Mouse (Mus musculus) liver, embryonic 14.5 days (tissue): ENCODE results near the gene Nodal. TPM values are rescaled to one million over a fixed set of nuclear protein-coding genes. Genes with fewer than 3 reads are reported as not detected.

ENCODE experiments used
- ATAC-seq: fragments of 200-750 bp; cut with Nextera tagmentation; 2 replicates; pipeline ENCODE4 v1.8.0; 2017; ENCODE audit warnings: moderate number of reproducible peaks, mild to moderate bottlenecking, moderate library complexity; ENCODE audit not compliant: insufficient read depth
- DNase-seq, 3 experiments: peaks; one replicate each; pipeline ENCODE4 v3.0.0-alpha.2; 2012 to 2013; ENCODE audit warnings: low read depth in 3 of 3, low spot score in 3 of 3
- H3K27ac ChIP-seq: fragments of 300-500 bp; sonication (generic); 2 replicates; pipeline ENCODE4 v1.5.1; 2014; ENCODE audit warnings: moderate library complexity, mild to moderate bottlenecking, control low read depth, inconsistent platforms
- H3K27me3 ChIP-seq: fragments of 300-500 bp; sonication (generic); 2 replicates; pipeline ENCODE4 v1.6.1; 2014; ENCODE audit warnings: mild to moderate bottlenecking, low read length, moderate library complexity; ENCODE audit not compliant: control insufficient read depth, insufficient read depth
- H3K36me3 ChIP-seq: fragments of 300-500 bp; sonication (generic); replicated peaks from 2 replicates; pipeline ENCODE4 v1.6.1; 2014; ENCODE audit warnings: low read depth; ENCODE audit not compliant: control insufficient read depth, insufficient read depth
- H3K4me1 ChIP-seq, 2 experiments: fragments of 200-500 bp in 1 of 2; fragments of 300-500 bp in 1 of 2; sonication (generic) in 1 of 2; replicated peaks; 2 replicates each; pipeline ENCODE4 v1.6.1; 2012 to 2014; ENCODE audit warnings: antibody characterized with exemption in 1 of 2, inconsistent platforms in 1 of 2, low read length in 1 of 2; ENCODE audit not compliant: control insufficient read depth in 2 of 2, insufficient read depth in 2 of 2
- H3K4me2 ChIP-seq: fragments of 300-500 bp; sonication (generic); 2 replicates; pipeline ENCODE4 v1.6.1; 2014; ENCODE audit warnings: low read depth, mild to moderate bottlenecking, control low read depth, moderate library complexity
- H3K4me3 ChIP-seq, 2 experiments: fragments of 200-500 bp in 1 of 2; fragments of 300-500 bp in 1 of 2; sonication (generic) in 1 of 2; 2 replicates each; pipeline ENCODE4 v1.5.1; 2012 to 2014; ENCODE audit warnings: low read depth in 2 of 2, low read length in 2 of 2, mild to moderate bottlenecking in 2 of 2, control low read depth in 1 of 2, inconsistent platforms in 1 of 2, moderate library complexity in 1 of 2; ENCODE audit not compliant: insufficient read depth in 1 of 2
- H3K9ac ChIP-seq: fragments of 300-500 bp; sonication (generic); replicated peaks from 2 replicates; pipeline ENCODE4 v1.6.1; 2014; ENCODE audit warnings: mild to moderate bottlenecking, control low read depth, moderate library complexity
- H3K9me3 ChIP-seq: fragments of 300-500 bp; sonication (generic); 2 replicates; pipeline ENCODE4 v1.6.1; 2016; ENCODE audit warnings: low read length, mixed read lengths; ENCODE audit not compliant: control insufficient read depth
- CTCF ChIP-seq: IDR thresholded peaks from 2 replicates; pipeline ENCODE4 v1.5.1; 2016; ENCODE audit warnings: antibody characterized with exemption, low read depth, control low read depth
- EP300 ChIP-seq: IDR thresholded peaks from 2 replicates; pipeline ENCODE4 v1.6.1; 2016; ENCODE audit warnings: antibody characterized with exemption, low read depth
- WGBS: fragments of 180-500 bp; shearing (Covaris S2); extraction: QIAGEN DNeasy Blood & Tissue Kit; methylation state at CpG from one replicate; pipeline ENCODE4 v1.1.7; 2014; ENCODE audit not compliant: insufficient replicate concordance; 5-methylcytosine and 5-hydroxymethylcytosine counted together
- polyA plus RNA-seq, 2 experiments: library from polyadenylated mRNA; depleted of rRNA in 1 of 2; stranded (reverse) in 1 of 2; unstranded in 1 of 2; fragments of >200 nt; fragmentation: Nextera tagmentation in 1 of 2; extraction: Ambion mirVana in 1 of 2; gene quantifications; 2 replicates each; pipeline versions ENCODE4 v1.2.1 to v1.2.3; 2012 to 2014

Gene Nodal
- polyA plus RNA-seq, 2 experiments, result 0.57 to 0.58 TPM

GRCm38 (mm10) chr10:61374076-61374475 lies 43.7 kb upstream of the Nodal start:
- no peak overlapping the region for H3K9ac ChIP-seq
- peaks cover 0 to 18% of the 10 kb centered on the region in 2 experiments; a peak in 2 of 4 replicates for H3K4me1 ChIP-seq
- DNase-seq (no peak), ATAC-seq (no peak)
- H3K9me3 ChIP-seq, result no peaks in the 10 kb centered on the region
- no peak overlapping the region for H3K4me3 ChIP-seq
- TF ChIP-seq EP300 (no peak), CTCF (no peak)
- no peaks in the 10 kb centered on the region for H3K36me3 ChIP-seq
- H3K27me3 ChIP-seq, result no peaks in the 10 kb centered on the region
- no peak overlapping the region for H3K27ac ChIP-seq
- H3K4me2 ChIP-seq, result no peak overlapping the region
- 12% methylated on average over 4 of the region's 4 CpGs for WGBS

DNA sequence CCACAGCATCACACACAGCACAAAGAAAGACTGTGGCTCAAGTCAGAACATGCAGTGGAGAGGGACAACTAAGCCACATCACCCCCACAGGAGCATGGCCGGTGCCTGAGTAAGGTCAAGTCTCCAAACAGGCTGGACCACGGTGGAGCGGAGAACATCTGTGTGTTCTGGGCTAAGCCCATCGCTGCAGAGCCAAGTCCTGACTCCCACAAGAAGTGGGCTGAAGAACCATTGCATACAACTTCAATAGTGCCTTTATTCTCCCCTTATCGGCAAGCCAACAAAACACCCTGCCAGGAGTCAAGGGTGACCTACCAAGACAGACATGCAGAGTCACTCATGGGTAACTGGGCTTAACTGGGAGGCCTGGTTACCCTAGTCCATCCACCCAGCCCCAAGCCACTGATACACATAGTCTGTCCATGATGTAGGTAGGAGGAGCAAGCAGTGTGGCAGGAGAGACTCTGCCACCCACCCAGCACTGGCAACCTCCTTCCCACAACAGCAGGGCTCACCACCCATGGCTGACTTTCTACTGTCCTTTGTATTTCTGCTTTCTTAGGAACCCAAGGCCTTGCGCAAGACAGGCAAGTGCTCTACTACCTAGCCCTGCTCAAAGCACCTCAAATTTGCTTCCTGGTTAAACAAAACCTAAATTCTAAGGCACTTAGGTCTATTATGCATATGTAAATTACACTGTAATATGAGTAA lies 42.8 kb upstream of the Nodal start:
- Histone ChIP-seq H3K27me3 (no peaks in the 10 kb centered on the region; the same call in 1 of the 2 replicates), H3K4me3 (no peak overlapping the region), H3K27ac (no peak overlapping the region), H3K9ac (no peak overlapping the region), H3K4me2 (no peak overlapping the region), H3K36me3 (no peaks in the 10 kb centered on the region), H3K4me1 (peaks cover 0 to 18% of the 10 kb centered on the region in 2 experiments; a peak in 2 of 4 replicates), H3K9me3 (no peaks in the 10 kb centered on the region)
- TF ChIP-seq EP300 (no peak), CTCF (no peak)
- no peak for DNase-seq
- WGBS, result 66% methylated on average over 6 of the region's 6 CpGs
- no peak for ATAC-seq

- no peak for TF ChIP-seq EP300
- TF ChIP-seq CTCF, result no peak
- H3K4me2 ChIP-seq, result no peak overlapping the region
- WGBS, result 70% methylated on average over 5 of the region's 5 CpGs
- DNase-seq (no peak), ATAC-seq (no peak)
- no peaks in the 10 kb centered on the region for H3K9me3 ChIP-seq
- no peaks in the 10 kb centered on the region for H3K36me3 ChIP-seq
- peaks cover 0 to 26% of the 10 kb centered on the region in 2 experiments; a peak in 2 of 4 replicates for H3K4me1 ChIP-seq
- no peak overlapping the region for H3K27ac ChIP-seq
- H3K4me3 ChIP-seq, result no peak overlapping the region
- H3K27me3 ChIP-seq, result peaks cover 25% of the 10 kb centered on the region
- H3K9ac ChIP-seq, result no peak overlapping the region
Measured at GRCm38 (mm10) chr10:61378050-61378449, 39.7 kb upstream of the Nodal start.

- Histone ChIP-seq H3K9ac (no peak overlapping the region), H3K4me3 (no peak overlapping the region), H3K9me3 (no peaks in the 10 kb centered on the region), H3K36me3 (no peaks in the 10 kb centered on the region), H3K4me2 (no peak overlapping the region), H3K4me1 (peaks cover 0 to 24% of the 10 kb centered on the region in 2 experiments; a peak in 2 of 4 replicates), H3K27me3 (peaks cover 32% of the 10 kb centered on the region), H3K27ac (no peak overlapping the region)
- WGBS, result 70% methylated on average over 5 of the region's 5 CpGs
- DNase-seq, result no peak
- no peak for ATAC-seq
- no peak for TF ChIP-seq EP300
- no peak for TF ChIP-seq CTCF
Measured at GRCm38 (mm10) chr10:61378698-61379097, 39.1 kb upstream of the Nodal start.

DNA sequence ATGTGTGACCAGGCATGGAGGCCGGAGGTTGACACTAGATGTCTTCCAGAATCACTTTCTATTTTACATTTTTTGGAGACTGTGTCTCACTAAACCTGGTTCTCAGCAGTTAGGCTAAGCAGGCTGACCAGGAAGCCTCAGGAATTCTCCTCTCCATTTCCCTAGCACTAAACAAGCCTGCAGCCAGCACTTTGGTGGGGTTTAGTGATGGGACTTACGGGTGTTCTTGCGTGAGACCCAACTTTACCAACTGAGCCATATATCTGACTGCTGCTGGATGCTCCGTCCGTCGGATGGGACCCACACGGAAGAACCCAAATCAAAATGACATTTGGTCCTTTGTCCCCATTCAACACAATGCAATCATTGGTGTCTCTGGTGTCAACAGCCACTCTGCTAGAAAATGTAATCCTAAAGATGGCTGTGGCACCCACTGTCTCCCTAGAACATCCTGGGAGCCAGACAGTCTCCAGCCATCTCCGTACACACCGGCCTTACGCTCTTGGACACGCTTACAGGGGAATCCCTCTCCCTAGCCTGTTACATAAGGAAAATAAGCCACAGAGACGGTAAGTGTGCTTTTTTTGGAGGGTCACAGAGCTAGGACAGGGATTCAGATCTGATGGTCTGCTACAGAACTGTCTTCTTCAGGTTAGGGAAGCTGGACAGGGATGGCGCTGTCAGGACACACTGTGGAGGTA lies 38.3 kb upstream of the Nodal start:
- TF ChIP-seq CTCF (no peak), EP300 (no peak)
- Histone ChIP-seq H3K36me3 (no peaks in the 10 kb centered on the region), H3K4me3 (no peak overlapping the region), H3K9ac (no peak overlapping the region), H3K27ac (no peak overlapping the region), H3K9me3 (no peaks in the 10 kb centered on the region), H3K4me2 (no peak overlapping the region), H3K27me3 (peaks cover 35% of the 10 kb centered on the region), H3K4me1 (peaks cover 0 to 20% of the 10 kb centered on the region in 2 experiments; a peak in 2 of 4 replicates)
- WGBS, result 79% methylated on average over 13 of the region's 13 CpGs
- DNase-seq, result no peak
- no peak for ATAC-seq
